Mouse (Mus musculus): Measurements from ENCODE around the gene Ube2s. TPM values are rescaled to one million over a fixed set of nuclear protein-coding genes. Genes with fewer than 3 reads are reported as not detected.
"Not testable (repeated sequence)": the region's sequence is repeated elsewhere in the genome, so short reads cannot be mapped to it uniquely, and the experiment has no call there.

The Ube2s gene
- 283 and 347 TPM in 2 replicates for polyA plus RNA-seq (2015; fragmentation: Nextera tagmentation; extraction: Ambion mirVana)

GRCm38 (mm10) chr7:4812303-4813104 is at the start of gene Ube2s:
Gene Ube2s (minus strand): TSS chr7:4812590.
- WGBS = under 1% methylated on average over 62 of the region's 62 CpGs
- peak; percentile 99 for ATAC-seq (replicated peaks; ENCODE audit: insufficient number of reproducible peaks, insufficient read depth, low FRiP score, low read depth)

GRCm38 (mm10) chr7:4860926-4861325 is 48.5 kb upstream of the Ube2s start:
- H3K27me3 ChIP-seq; H3K27ac ChIP-seq; H3K36me3 ChIP-seq; H3K4me2 ChIP-seq; ATAC-seq (replicated peaks; ENCODE audit: insufficient number of reproducible peaks, insufficient read depth, low FRiP score, low read depth); H3K9ac ChIP-seq; H3K9me3 ChIP-seq (replicated peaks); H3K4me3 ChIP-seq: not testable (repeated sequence)
- WGBS = 73% methylated on average over 3 of the region's 3 CpGs
- H3K4me1 ChIP-seq (replicated peaks) = peaks cover 13% of the 10 kb centered on the region

More at GRCm38 (mm10) chr7:4812303-4813104, at the start of gene Ube2s:
- Histone ChIP-seq H3K9ac (peak within 1 kb of the TSS; percentile 100), H3K27me3 (no peaks in the 10 kb centered on the region), H3K27ac (peak within 1 kb of the TSS; percentile 95), H3K4me3 (peak within 1 kb of the TSS; percentile 99), H3K9me3 (replicated peaks) (no peaks in the 10 kb centered on the region), H3K36me3 (peaks cover 24% of the 10 kb centered on the region), H3K4me1 (replicated peaks) (peaks cover 28% of the 10 kb centered on the region), H3K4me2 (peak within 1 kb of the TSS; percentile 78)

GRCm38 (mm10) chr7:4859418-4859978 is 47.1 kb upstream of the Ube2s start:
- H3K27ac ChIP-seq = no peak overlapping the region
- no peak overlapping the region for H3K4me2 ChIP-seq
- H3K36me3 ChIP-seq = no peaks in the 10 kb centered on the region
- H3K9me3 ChIP-seq (replicated peaks) = no peaks in the 10 kb centered on the region
- no peak overlapping the region for H3K4me3 ChIP-seq
- H3K27me3 ChIP-seq = peaks cover 8% of the 10 kb centered on the region; the same call in 1 of the 2 replicates
- H3K4me1 ChIP-seq (replicated peaks) = peaks cover 10% of the 10 kb centered on the region; the same call in 1 of the 2 replicates
- 68% methylated on average over 12 of the region's 12 CpGs for WGBS
- no peak for ATAC-seq (replicated peaks; ENCODE audit: insufficient number of reproducible peaks, insufficient read depth, low FRiP score, low read depth)
- no peak overlapping the region for H3K9ac ChIP-seq

- H3K36me3 ChIP-seq = no peaks in the 10 kb centered on the region
- H3K4me1 ChIP-seq (replicated peaks) = no peaks in the 10 kb centered on the region
- no peak overlapping the region for H3K4me2 ChIP-seq
- ATAC-seq (replicated peaks; ENCODE audit: insufficient number of reproducible peaks, insufficient read depth, low FRiP score, low read depth) = no peak
- no peak overlapping the region for H3K27ac ChIP-seq
- H3K9me3 ChIP-seq (replicated peaks) = no peaks in the 10 kb centered on the region
- no peak overlapping the region for H3K9ac ChIP-seq
- 62% methylated on average over 7 of the region's 7 CpGs for WGBS
- H3K27me3 ChIP-seq = peaks cover 8% of the 10 kb centered on the region; the same call in 1 of the 2 replicates
- no peak overlapping the region for H3K4me3 ChIP-seq
Measured at GRCm38 (mm10) chr7:4857321-4857720, 44.9 kb upstream of the Ube2s start.

GRCm38 (mm10) chr7:4856508-4856907 is 44.1 kb upstream of the Ube2s start:
- Histone ChIP-seq H3K4me1 (replicated peaks) (no peaks in the 10 kb centered on the region), H3K9ac (no peak overlapping the region), H3K4me2 (no peak overlapping the region), H3K4me3 (no peak overlapping the region), H3K36me3 (no peaks in the 10 kb centered on the region), H3K27ac (no peak overlapping the region), H3K9me3 (replicated peaks) (no peaks in the 10 kb centered on the region), H3K27me3 (peaks cover 8% of the 10 kb centered on the region; the same call in 1 of the 2 replicates)
- WGBS = 79% methylated on average over 9 of the region's 9 CpGs
- no peak for ATAC-seq (replicated peaks; ENCODE audit: insufficient number of reproducible peaks, insufficient read depth, low FRiP score, low read depth)

GRCm38 (mm10) chr7:4853613-4854012 is 41.2 kb upstream of the Ube2s start:
- 70% methylated on average over 3 of the region's 3 CpGs for WGBS
- Histone ChIP-seq H3K4me1 (replicated peaks) (no peaks in the 10 kb centered on the region), H3K36me3 (no peaks in the 10 kb centered on the region), H3K4me3 (no peak overlapping the region), H3K27ac (no peak overlapping the region), H3K9me3 (replicated peaks) (no peaks in the 10 kb centered on the region), H3K4me2 (no peak overlapping the region), H3K9ac (no peak overlapping the region), H3K27me3 (peaks cover 14% of the 10 kb centered on the region)
- no peak for ATAC-seq (replicated peaks; ENCODE audit: insufficient number of reproducible peaks, insufficient read depth, low FRiP score, low read depth)

- Histone ChIP-seq H3K27me3 (peaks cover 16% of the 10 kb centered on the region), H3K27ac (no peak overlapping the region), H3K4me1 (replicated peaks) (no peaks in the 10 kb centered on the region), H3K9ac (no peak overlapping the region), H3K4me2 (no peak overlapping the region), H3K4me3 (no peak overlapping the region), H3K9me3 (replicated peaks) (no peaks in the 10 kb centered on the region), H3K36me3 (no peaks in the 10 kb centered on the region)
- ATAC-seq (replicated peaks; ENCODE audit: insufficient number of reproducible peaks, insufficient read depth, low FRiP score, low read depth) = no peak
- WGBS = 71% methylated on average over 8 of the region's 8 CpGs
Measured at GRCm38 (mm10) chr7:4851315-4851688, 38.9 kb upstream of the Ube2s start.

- Histone ChIP-seq H3K9me3 (replicated peaks) (no peaks in the 10 kb centered on the region), H3K27me3 (peaks cover 21% of the 10 kb centered on the region)
- WGBS = 72% methylated on average over 11 of the region's 11 CpGs
Measured at GRCm38 (mm10) chr7:4850621-4851314, 38.4 kb upstream of the Ube2s start.

GRCm38 (mm10) chr7:4849372-4849771 is 37.0 kb upstream of the Ube2s start:
- WGBS = 46% methylated on average over 9 of the region's 9 CpGs
- no peak overlapping the region for H3K4me2 ChIP-seq
- no peak for ATAC-seq (replicated peaks; ENCODE audit: insufficient number of reproducible peaks, insufficient read depth, low FRiP score, low read depth)

More at GRCm38 (mm10) chr7:4850621-4851314, 38.4 kb upstream of the Ube2s start:
- no peak overlapping the region for H3K4me3 ChIP-seq
- no peak overlapping the region for H3K4me2 ChIP-seq
- H3K27ac ChIP-seq = no peak overlapping the region
- no peak overlapping the region for H3K9ac ChIP-seq
- no peaks in the 10 kb centered on the region for H3K4me1 ChIP-seq (replicated peaks)
- no peak for ATAC-seq (replicated peaks; ENCODE audit: insufficient number of reproducible peaks, insufficient read depth, low FRiP score, low read depth)
- H3K36me3 ChIP-seq = no peaks in the 10 kb centered on the region

GRCm38 (mm10) chr7:4844917-4845309 is 32.5 kb upstream of the Ube2s start:
- WGBS = 2% methylated on average over 13 of the region's 13 CpGs
- peak; percentile 66 for ATAC-seq (replicated peaks; ENCODE audit: insufficient number of reproducible peaks, insufficient read depth, low FRiP score, low read depth)
- peak overlapping the region; percentile 41 for H3K4me3 ChIP-seq

More at GRCm38 (mm10) chr7:4849372-4849771, 37.0 kb upstream of the Ube2s start:
- no peak overlapping the region for H3K27ac ChIP-seq
- no peaks in the 10 kb centered on the region for H3K36me3 ChIP-seq
- no peak overlapping the region for H3K4me3 ChIP-seq
- no peaks in the 10 kb centered on the region for H3K9me3 ChIP-seq (replicated peaks)
- H3K27me3 ChIP-seq = peaks cover 35% of the 10 kb centered on the region
- H3K9ac ChIP-seq = no peak overlapping the region
- peaks cover 5% of the 10 kb centered on the region for H3K4me1 ChIP-seq (replicated peaks)

GRCm38 (mm10) chr7:4844245-4844916 is 32.0 kb upstream of the Ube2s start, which contains the start of gene Shisa7:
Gene Shisa7 (minus strand): TSS chr7:4844696.
- Histone ChIP-seq H3K4me2 (peak within 1 kb of the TSS; percentile 70), H3K4me3 (peak within 1 kb of the TSS; percentile 41), H3K27ac (no peak within 1 kb of the TSS), H3K9ac (no peak within 1 kb of the TSS), H3K9me3 (replicated peaks) (no peaks in the 10 kb centered on the region), H3K4me1 (replicated peaks) (peaks cover 17% of the 10 kb centered on the region), H3K36me3 (no peaks in the 10 kb centered on the region), H3K27me3 (peaks cover 82% of the 10 kb centered on the region)
- 2% methylated on average over 41 of the region's 41 CpGs for WGBS
- no peak; the same call in 1 of the 2 replicates for ATAC-seq (replicated peaks; ENCODE audit: insufficient number of reproducible peaks, insufficient read depth, low FRiP score, low read depth)

More at GRCm38 (mm10) chr7:4844917-4845309, 32.5 kb upstream of the Ube2s start:
- Histone ChIP-seq H3K27me3 (peaks cover 79% of the 10 kb centered on the region), H3K9ac (no peak overlapping the region), H3K36me3 (no peaks in the 10 kb centered on the region), H3K4me1 (replicated peaks) (peaks cover 17% of the 10 kb centered on the region), H3K4me2 (peak overlapping the region; percentile 70), H3K27ac (no peak overlapping the region), H3K9me3 (replicated peaks) (no peaks in the 10 kb centered on the region)

Data from heart, embryonic 15.5 days (tissue).